ENCODE assay signal across 8 mouse cellular contexts in the genomic region with DNA sequence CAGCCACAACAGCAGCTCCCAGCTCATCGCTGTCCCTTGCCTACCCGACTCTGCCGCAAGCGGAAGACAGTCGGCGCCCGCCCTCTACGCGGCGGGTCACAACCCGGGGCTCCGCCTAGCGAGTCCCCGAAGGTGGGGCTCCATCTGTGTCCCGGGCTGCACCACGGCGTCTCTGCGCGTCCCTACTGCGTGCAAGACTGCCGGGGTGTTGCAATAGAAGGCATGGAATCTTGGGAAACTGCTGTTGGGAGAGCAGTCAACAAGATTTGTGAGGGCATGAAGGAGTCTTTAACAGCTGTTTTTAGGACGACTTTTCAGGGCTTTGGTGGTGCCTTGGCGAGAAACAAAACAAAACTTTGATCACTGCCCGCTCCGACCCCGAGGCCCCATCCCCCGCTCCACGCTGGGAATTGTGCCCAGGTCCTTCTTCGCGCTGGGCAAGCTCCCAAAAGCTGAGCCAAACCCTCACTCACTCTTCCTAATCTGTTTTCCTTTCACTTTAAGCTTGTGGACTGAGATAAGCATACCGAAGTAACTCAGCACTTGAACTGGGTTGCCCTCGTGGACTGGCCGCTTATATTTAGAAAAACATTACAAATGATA. TPM values are rescaled to one million over a fixed set of nuclear protein-coding genes. Genes with fewer than 3 reads are reported as not detected.
DNase-seq lines count a peak whose midpoint lies in the region; ATAC-seq and TF ChIP-seq lines count a peak whose summit lies in the region.

A gene (minus strand): TSS at position 175 of the 603 bp plus-strand sequence.

- H3K4me3 ChIP-seq in gastrocnemius, adult 2 months = peak within 1 kb of the TSS; percentile 82
- peak within 1 kb of the TSS; percentile 58 for H3K4me3 ChIP-seq in hindbrain, embryonic 16.5 days (ENCODE audit: low read length)

- intact Hi-C loops in gastrocnemius, adult 2 months (cut with DNase I) = loop anchor here (2.0 to 10.0 kb wide), 4 partner anchors 28 to 870 kb away; a partner anchor contains a TSS

- no peaks in the 10 kb centered on the region for H3K36me3 ChIP-seq in hindbrain, embryonic 16.5 days (ENCODE audit: control insufficient read depth, insufficient read depth, low read length)

- peak; percentile 97 for ATAC-seq in common myeloid progenitor, adult 5-6 weeks (replicated peaks; ENCODE audit: low read depth, poor library complexity, severe bottlenecking)
- peak; percentile 92 for ATAC-seq in hindbrain, embryonic 16.5 days

- DNase-seq in ZHBTc4 (ENCODE audit: low read depth, low spot score) = peak; percentile 94
- peak; percentile 97 for DNase-seq in gastrocnemius, adult 2 months
- DNase-seq in left cerebral cortex, adult 18-20 months (ENCODE audit: low spot score in 2 of 2) = peak; percentile 77 to 83
- peak; percentile 92 to 97 for DNase-seq in lung, postnatal 4 days
- peak; percentile 86 for DNase-seq in retina, postnatal 1 day
- DNase-seq in urinary bladder, adult 18-20 months (ENCODE audit: low spot score in 2 of 2) = peak; percentile 75 to 88

- peak within 1 kb of the TSS; percentile 95 for H3K27ac ChIP-seq in gastrocnemius, adult 2 months
- peak within 1 kb of the TSS; percentile 41 for H3K27ac ChIP-seq in hindbrain, embryonic 16.5 days (ENCODE audit: low read depth, low read length)

- TF ChIP-seq CTCF in gastrocnemius, adult 2 months (IDR thresholded peaks at IDR 0.05) = peak; percentile 58

- no peaks in the 10 kb centered on the region for H3K27me3 ChIP-seq in hindbrain, embryonic 16.5 days (replicated peaks; ENCODE audit: control insufficient read depth, insufficient read depth, low read length)

- H3K4me1 ChIP-seq in hindbrain, embryonic 16.5 days (ENCODE audit: control insufficient read depth, insufficient read depth, low read depth, low read length) = peaks cover 5% of the 10 kb centered on the region

- peak within 1 kb of the TSS; percentile 75 for H3K9ac ChIP-seq in hindbrain, embryonic 16.5 days (ENCODE audit: low read depth, low read length)

- WGBS in hindbrain, embryonic 16.5 days = 3% methylated on average over 33 of the region's 33 CpGs

- H3K9me3 ChIP-seq in hindbrain, embryonic 16.5 days (ENCODE audit: control insufficient read depth, low read length) = no peaks in the 10 kb centered on the region

- H3K4me2 ChIP-seq in hindbrain, embryonic 16.5 days (ENCODE audit: low read length) = peak within 1 kb of the TSS; percentile 88

RNA-seq across cellular contexts. Expression of the gene that starts here (rescaled TPM):
- total RNA-seq in common myeloid progenitor, adult 5-6 weeks (2017) = 23.2 and 29.0 TPM in 2 replicates
- 10 to 100 TPM; 11.7 to 22.5 TPM for total RNA-seq in gastrocnemius, adult 2 months (2021)
- polyA plus RNA-seq in hindbrain, embryonic 16.5 days (2015; fragmentation: Nextera tagmentation; extraction: Ambion mirVana) = 20.4 and 22.7 TPM in 2 replicates
- total RNA-seq in left cerebral cortex, adult 18-20 months (2021) = 10 to 100 TPM; 39.9 to 44.2 TPM

Comparison
In these comparisons a context has a peak if more than half of its experiments do, and no peak if none do; other contexts are left out.
1. Peak in every context shown above with its lines: DNase-seq, ATAC-seq, H3K4me3 ChIP-seq and H3K27ac ChIP-seq.